Mouse (Mus musculus): ENCODE measurements around the gene Epm2aip1. TPM values are rescaled to one million over a fixed set of nuclear protein-coding genes. Genes with fewer than 3 reads are reported as not detected.

Gene Epm2aip1
- total RNA-seq, 2 experiments from 2014 or later, result 19.4 to 23.9 TPM

DNA sequence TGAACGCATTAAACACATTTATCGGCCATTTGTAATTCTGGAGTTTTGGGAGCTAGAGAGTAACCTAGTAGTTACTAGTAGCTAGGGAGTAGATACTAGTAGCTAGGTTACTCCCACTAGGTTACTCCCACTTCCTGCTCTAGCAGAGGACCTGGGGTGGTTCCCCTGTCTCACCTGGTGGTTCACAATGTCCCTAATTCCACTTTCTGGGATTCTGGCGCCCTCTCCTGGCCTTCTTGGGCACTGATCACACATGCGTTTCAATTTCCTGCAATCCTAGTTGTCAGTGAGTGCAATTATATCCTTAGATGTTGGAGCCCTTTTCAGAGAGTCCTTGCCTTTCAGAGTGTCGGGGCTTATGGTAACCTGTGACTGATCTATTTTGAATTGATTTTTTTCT, 42.5 kb downstream of the Epm2aip1 start:
- intact Hi-C loops (cut with DNase I), result no loop called here
- no peak for DNase-seq (ENCODE audit: low spot score)

- intact Hi-C loops (cut with DNase I), result no loop called here
- no peak for DNase-seq (ENCODE audit: low spot score)
Observed at GRCm38 (mm10) chr9:111320912-111321311, 49.2 kb downstream of the Epm2aip1 start.

GRCm38 (mm10) chr9:111324881-111325280, 53.2 kb downstream of the Epm2aip1 start:
- no peak for DNase-seq (ENCODE audit: low spot score)
- intact Hi-C loops (cut with DNase I), result no loop called here

Other genes with a start within 250 kb of the Epm2aip1 start
- 10 to 100 TPM in 1 of 2 experiments, 1 to 10 TPM in 1; 8.2 to 10.4 TPM for gene Ccrl2, start 214.4 kb upstream of the Epm2aip1 start, total RNA-seq (2021)
- 10 to 100 TPM; 82.4 to 91.7 TPM for gene Lrrfip2, start 154.3 kb upstream of the Epm2aip1 start, total RNA-seq (2021)
- 1 to 10 TPM; 7.1 TPM for gene Mlh1, start 138 bp upstream of the Epm2aip1 start, total RNA-seq (2021)
- gene Trank1, start 39.8 kb downstream of the Epm2aip1 start, total RNA-seq (2021), result not detected
- gene Dclk3, start 167.2 kb downstream of the Epm2aip1 start, total RNA-seq (2021), result under 1 TPM; 0.16 to 0.59 TPM

Measured in heart, postnatal 25 days (tissue).